Mouse (Mus musculus) embryonic facial prominence, embryonic 13.5 days (tissue): Measurements from ENCODE around the gene Gins2. TPM values are rescaled to one million over a fixed set of nuclear protein-coding genes. Genes with fewer than 3 reads are reported as not detected.
A peak's percentile ranks its signal among the peaks of the same experiment; 100 is the strongest.

ENCODE experiments used
- ATAC-seq: fragments of 200-750 bp; cut with Nextera tagmentation; 2 replicates; pipeline ENCODE4 v1.8.0; 2017; ENCODE audit warnings: low read depth; ENCODE audit not compliant: insufficient number of reproducible peaks, insufficient read depth, low FRiP score, low TSS enrichment
- H3K27ac ChIP-seq: fragments of 300-500 bp; sonication (generic); 2 replicates; pipeline ENCODE4 v1.5.1; 2015; ENCODE audit warnings: moderate library complexity, mild to moderate bottlenecking, inconsistent platforms
- H3K27me3 ChIP-seq: fragments of 300-500 bp; sonication (generic); 2 replicates; pipeline ENCODE4 v1.6.1; 2015; ENCODE audit warnings: mild to moderate bottlenecking, inconsistent platforms
- H3K36me3 ChIP-seq: fragments of 300-500 bp; sonication (generic); 2 replicates; pipeline ENCODE4 v1.6.1; 2015; ENCODE audit warnings: mild to moderate bottlenecking, inconsistent platforms
- H3K4me1 ChIP-seq: fragments of 300-500 bp; sonication (generic); 2 replicates; pipeline ENCODE4 v1.6.1; 2015; ENCODE audit warnings: inconsistent platforms
- H3K4me2 ChIP-seq: fragments of 300-500 bp; sonication (generic); 2 replicates; pipeline ENCODE4 v1.6.1; 2015; ENCODE audit warnings: moderate library complexity, mild to moderate bottlenecking, inconsistent platforms
- H3K4me3 ChIP-seq: fragments of 300-500 bp; sonication (generic); 2 replicates; pipeline ENCODE4 v1.5.1; 2015; ENCODE audit warnings: mild to moderate bottlenecking, inconsistent platforms
- H3K9ac ChIP-seq: fragments of 300-500 bp; sonication (generic); 2 replicates; pipeline ENCODE4 v1.6.1; 2015; ENCODE audit warnings: mild to moderate bottlenecking, inconsistent platforms
- H3K9me3 ChIP-seq: fragments of 300-500 bp; sonication (generic); 2 replicates; pipeline ENCODE4 v1.6.1; 2016; ENCODE audit warnings: inconsistent platforms
- WGBS: fragments of 180-500 bp; shearing (Covaris S2); methylation state at CpG from one replicate; pipeline ENCODE4 v1.1.7; 2015; ENCODE audit warnings: mixed read lengths; 5-methylcytosine and 5-hydroxymethylcytosine counted together
- polyA plus RNA-seq: library from polyadenylated mRNA; unstranded; fragments of >200 nt; fragmentation: Nextera tagmentation; extraction: Ambion mirVana; gene quantifications from 2 replicates; pipeline ENCODE4 v1.2.1, GENCODE M21; 2015

The Gins2 gene
- polyA plus RNA-seq, 1 experiment from 2014 or later, result 111 TPM

- Histone ChIP-seq H3K4me2 (peak overlapping the region; percentile 37), H3K4me1 (peaks cover 91% of the 10 kb centered on the region), H3K36me3 (peaks cover 35% of the 10 kb centered on the region), H3K4me3 (no peak overlapping the region), H3K27me3 (no peaks in the 10 kb centered on the region), H3K9me3 (no peaks in the 10 kb centered on the region), H3K27ac (peak overlapping the region; percentile 86), H3K9ac (peak overlapping the region; percentile 36; the same call in 1 of the 2 replicates)
- no peak; the same call in 1 of the 2 replicates for ATAC-seq
- WGBS, result 70% methylated on average over 18 of the region's 18 CpGs
These were observed 26.3 kb downstream of the Gins2 start for GRCm38 (mm10) chr8:120562680-120563347.

DNA sequence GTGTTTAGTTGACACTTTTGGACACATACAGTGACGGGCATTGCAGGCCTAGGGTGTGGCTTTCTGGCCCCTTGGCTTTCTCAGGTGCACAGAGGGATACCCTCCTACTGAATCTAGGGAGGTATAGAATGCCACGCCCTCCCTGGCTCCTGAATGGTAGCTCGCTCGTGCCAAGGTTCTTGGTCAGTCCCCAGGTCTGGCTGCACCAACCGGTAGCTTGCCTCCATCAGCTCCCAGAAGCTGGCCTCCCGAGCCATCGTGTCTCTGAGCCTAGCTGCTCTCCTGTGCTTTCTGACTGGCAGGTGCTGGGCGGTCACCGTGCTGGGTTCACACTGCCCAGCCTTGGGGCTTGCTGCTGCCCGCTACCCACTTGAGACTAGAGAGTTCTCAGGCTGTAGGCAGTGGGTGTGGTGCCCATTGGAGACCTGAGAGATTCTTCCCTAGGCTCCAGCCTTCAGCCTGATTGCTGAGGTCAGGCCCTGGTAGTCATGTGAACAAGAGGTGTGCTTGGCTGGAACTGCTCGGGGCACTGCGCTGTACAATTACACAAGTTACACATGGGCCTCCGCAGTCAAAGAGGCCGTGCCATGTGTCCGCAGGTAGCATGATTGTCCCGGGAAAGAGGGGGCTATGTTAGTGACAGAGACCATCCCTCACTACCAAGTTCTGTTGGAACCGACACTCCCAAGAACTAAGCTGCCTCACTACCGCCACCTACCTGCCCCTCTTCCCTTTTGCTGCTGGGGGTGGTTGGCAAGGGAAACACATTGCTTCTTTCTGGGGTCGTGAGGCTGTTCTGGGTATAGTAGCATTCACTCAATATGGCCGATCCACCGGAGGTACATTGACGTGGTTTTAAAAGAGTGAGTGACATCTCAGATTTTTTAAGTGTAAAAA is 27.3 kb downstream of the Gins2 start:
- Histone ChIP-seq H3K27ac (peak overlapping the region; percentile 86), H3K4me1 (peaks cover 99% of the 10 kb centered on the region), H3K36me3 (peaks cover 25% of the 10 kb centered on the region), H3K9ac (no peak overlapping the region), H3K27me3 (no peaks in the 10 kb centered on the region), H3K4me2 (no peak overlapping the region), H3K4me3 (no peak overlapping the region), H3K9me3 (no peaks in the 10 kb centered on the region)
- no peak for ATAC-seq
- 78% methylated on average over 22 of the region's 22 CpGs for WGBS

DNA sequence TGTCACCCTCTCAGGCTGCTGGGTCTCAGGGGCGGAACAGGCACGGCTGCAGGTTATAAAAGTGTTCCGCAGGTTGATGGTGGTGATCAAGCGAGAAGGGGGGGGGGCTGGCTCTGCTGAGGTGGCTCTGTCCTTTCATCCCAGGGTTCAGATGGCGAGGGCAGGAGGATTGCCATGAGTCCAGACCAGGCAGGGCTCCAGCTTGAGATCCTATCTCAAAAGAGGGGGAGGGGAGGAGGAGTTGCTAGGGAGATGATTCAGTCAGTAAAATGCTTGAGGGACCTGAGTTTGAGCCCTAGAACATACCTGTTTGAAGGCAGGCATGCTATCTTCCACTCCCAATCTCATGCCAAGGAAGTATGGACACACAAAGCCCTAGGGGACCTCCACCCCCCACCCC is 28.6 kb downstream of the Gins2 start:
- Histone ChIP-seq H3K27me3 (no peaks in the 10 kb centered on the region), H3K4me3 (no peak overlapping the region), H3K36me3 (0 out of 2 replicates have a peak, but pooled peaks cover 16% of the 10 kb centered on the region), H3K9me3 (no peaks in the 10 kb centered on the region), H3K27ac (no peak overlapping the region), H3K4me1 (peaks cover 99% of the 10 kb centered on the region), H3K4me2 (no peak overlapping the region), H3K9ac (no peak overlapping the region)
- no peak for ATAC-seq
- 77% methylated on average over 5 of the region's 5 CpGs for WGBS

- Histone ChIP-seq H3K4me2 (no peak overlapping the region), H3K36me3 (peaks cover 14% of the 10 kb centered on the region; the same call in 1 of the 2 replicates), H3K9ac (peak overlapping the region; percentile 32; the same call in 1 of the 2 replicates), H3K4me3 (no peak overlapping the region), H3K9me3 (no peaks in the 10 kb centered on the region), H3K27ac (0 out of 2 replicates have a peak overlapping the region, but pooled peaks have one; percentile 9), H3K27me3 (no peaks in the 10 kb centered on the region), H3K4me1 (peaks cover 99% of the 10 kb centered on the region)
- no peak for ATAC-seq
- 22% methylated on average over 11 of the region's 11 CpGs for WGBS
These were observed 29.4 kb downstream of the Gins2 start for GRCm38 (mm10) chr8:120559654-120560053.

DNA sequence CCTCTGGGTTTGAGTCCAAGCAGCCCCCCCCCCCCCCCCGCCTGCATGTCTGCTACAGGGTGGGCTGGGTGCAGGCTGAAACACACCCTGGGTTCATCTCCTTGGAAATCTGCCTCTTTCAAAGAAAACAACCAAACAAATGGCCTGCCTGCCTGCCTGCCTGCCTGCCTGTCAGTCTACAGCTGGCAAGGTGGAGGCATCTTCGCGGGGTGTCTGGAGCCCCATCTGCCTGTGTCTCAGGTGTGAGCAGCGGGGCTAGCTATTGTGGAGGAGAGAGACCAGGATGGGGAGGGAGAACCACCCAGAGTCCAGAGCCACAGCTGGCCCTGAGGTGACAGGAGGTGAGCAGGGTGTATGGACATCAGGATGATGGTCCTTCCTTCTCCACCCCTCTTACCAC is 30.9 kb downstream of the Gins2 start:
- no peak overlapping the region for H3K27ac ChIP-seq
- 70% methylated on average over 4 of the region's 4 CpGs for WGBS
- peaks cover 95% of the 10 kb centered on the region for H3K4me1 ChIP-seq
- no peak overlapping the region for H3K4me3 ChIP-seq
- H3K4me2 ChIP-seq, result no peak overlapping the region
- H3K9ac ChIP-seq, result no peak overlapping the region
- no peaks in the 10 kb centered on the region for H3K9me3 ChIP-seq
- no peaks in the 10 kb centered on the region for H3K27me3 ChIP-seq
- H3K36me3 ChIP-seq, result peaks cover 21% of the 10 kb centered on the region; the same call in 1 of the 2 replicates
- no peak for ATAC-seq

GRCm38 (mm10) chr8:120557170-120557965 is 31.7 kb downstream of the Gins2 start:
- Histone ChIP-seq H3K27me3 (no peaks in the 10 kb centered on the region), H3K4me1 (peaks cover 95% of the 10 kb centered on the region), H3K36me3 (peaks cover 18% of the 10 kb centered on the region; the same call in 1 of the 2 replicates), H3K9me3 (no peaks in the 10 kb centered on the region), H3K4me3 (no peak overlapping the region), H3K4me2 (peak overlapping the region; percentile 12; the same call in 1 of the 2 replicates), H3K27ac (peak overlapping the region; percentile 86), H3K9ac (no peak overlapping the region)
- ATAC-seq, result no peak
- WGBS, result 50% methylated on average over 15 of the region's 15 CpGs

DNA sequence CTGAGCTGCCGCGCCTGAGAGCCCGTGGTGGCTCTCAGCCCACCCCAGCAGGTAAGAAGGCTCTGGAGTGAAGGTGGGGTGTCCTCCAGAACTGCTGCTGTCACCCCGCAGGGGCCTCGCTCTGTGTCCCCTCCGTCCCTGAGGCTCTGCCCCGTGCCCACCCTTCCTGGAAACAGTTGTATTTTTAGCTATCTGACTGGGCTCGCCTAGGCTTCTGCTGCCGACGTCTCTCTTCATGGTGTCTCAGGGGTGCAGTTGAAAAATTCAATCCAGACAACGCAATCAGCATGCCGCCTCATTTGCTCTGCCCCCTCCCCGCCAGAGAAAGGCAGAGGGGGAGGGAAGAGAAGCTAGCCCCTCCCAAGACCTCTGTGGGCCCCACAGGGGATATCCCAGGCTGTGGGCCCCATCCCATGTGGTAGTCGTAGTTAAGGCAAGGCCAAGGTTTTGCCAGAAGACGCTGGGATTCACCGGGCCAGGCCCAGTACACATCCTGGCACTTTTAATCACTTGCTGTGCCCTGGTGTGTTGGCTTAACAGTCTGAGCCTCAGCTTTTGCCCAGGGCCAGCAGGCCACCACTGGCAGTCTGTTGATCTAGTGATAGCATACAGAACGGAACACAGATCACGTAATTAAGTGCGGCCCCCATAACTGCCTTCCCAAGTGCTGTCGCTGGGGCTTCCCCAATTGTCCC is 32.8 kb downstream of the Gins2 start:
- peak overlapping the region; percentile 41; the same call in 1 of the 2 replicates for H3K9ac ChIP-seq
- no peaks in the 10 kb centered on the region for H3K9me3 ChIP-seq
- ATAC-seq, result no peak
- peaks cover 95% of the 10 kb centered on the region for H3K4me1 ChIP-seq
- H3K27ac ChIP-seq, result peak overlapping the region; percentile 86
- WGBS, result 24% methylated on average over 20 of the region's 20 CpGs
- H3K4me3 ChIP-seq, result no peak overlapping the region
- H3K36me3 ChIP-seq, result peaks cover 17% of the 10 kb centered on the region; the same call in 1 of the 2 replicates
- H3K27me3 ChIP-seq, result no peaks in the 10 kb centered on the region
- H3K4me2 ChIP-seq, result peak overlapping the region; percentile 33

DNA sequence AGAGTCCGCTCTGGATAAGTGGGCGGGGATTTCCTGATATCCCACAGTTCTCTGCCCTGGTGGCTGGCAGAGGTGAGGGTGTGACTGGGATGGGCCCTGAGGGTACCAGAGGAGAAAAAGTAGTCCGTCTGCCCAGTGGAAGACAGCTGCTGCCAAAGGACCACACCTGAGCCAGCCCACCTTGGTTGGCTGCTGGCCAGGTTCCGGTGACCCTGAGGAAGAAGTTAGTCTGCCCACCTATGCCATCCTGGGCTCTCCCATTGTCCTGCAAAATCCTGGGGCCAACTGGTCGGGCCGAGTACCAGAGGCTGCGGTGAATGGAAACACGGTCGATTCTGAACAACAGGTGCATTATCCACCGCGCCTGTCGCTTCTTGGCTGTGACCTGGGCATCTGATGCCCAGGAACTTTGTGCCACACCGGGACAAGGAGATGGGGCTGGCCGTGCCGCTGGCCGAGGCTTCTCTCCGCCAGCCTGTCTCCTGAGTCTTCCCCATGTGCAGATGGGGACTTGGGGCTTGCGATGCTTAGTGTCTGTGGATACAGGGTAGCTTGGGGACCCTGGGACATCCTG is 34.6 kb downstream of the Gins2 start:
- peaks cover 95% of the 10 kb centered on the region for H3K4me1 ChIP-seq
- ATAC-seq, result no peak
- 91% methylated on average over 18 of the region's 18 CpGs for WGBS
- peaks cover 17% of the 10 kb centered on the region; the same call in 1 of the 2 replicates for H3K36me3 ChIP-seq
- H3K4me2 ChIP-seq, result no peak overlapping the region
- peak overlapping the region; percentile 22; the same call in 1 of the 2 replicates for H3K9ac ChIP-seq
- H3K27me3 ChIP-seq, result no peaks in the 10 kb centered on the region
- H3K4me3 ChIP-seq, result no peak overlapping the region
- H3K9me3 ChIP-seq, result no peaks in the 10 kb centered on the region
- no peak overlapping the region for H3K27ac ChIP-seq

GRCm38 (mm10) chr8:120553441-120554123 is 35.5 kb downstream of the Gins2 start:
- no peaks in the 10 kb centered on the region for H3K27me3 ChIP-seq
- no peak for ATAC-seq
- H3K4me3 ChIP-seq, result no peak overlapping the region
- no peak overlapping the region for H3K9ac ChIP-seq
- peaks cover 95% of the 10 kb centered on the region for H3K4me1 ChIP-seq
- no peaks in the 10 kb centered on the region for H3K9me3 ChIP-seq
- peaks cover 11% of the 10 kb centered on the region; the same call in 1 of the 2 replicates for H3K36me3 ChIP-seq
- no peak overlapping the region for H3K4me2 ChIP-seq
- WGBS, result 87% methylated on average over 24 of the region's 24 CpGs
- H3K27ac ChIP-seq, result no peak overlapping the region

- 78% methylated on average over 11 of the region's 11 CpGs for WGBS
- no peak overlapping the region for H3K4me3 ChIP-seq
- no peak overlapping the region for H3K4me2 ChIP-seq
- H3K27me3 ChIP-seq, result no peaks in the 10 kb centered on the region
- H3K9me3 ChIP-seq, result no peaks in the 10 kb centered on the region
- H3K36me3 ChIP-seq, result peaks cover 10% of the 10 kb centered on the region; the same call in 1 of the 2 replicates
- H3K27ac ChIP-seq, result no peak overlapping the region
- H3K4me1 ChIP-seq, result peaks cover 96% of the 10 kb centered on the region
- H3K9ac ChIP-seq, result no peak overlapping the region
- no peak for ATAC-seq
These were observed 36.6 kb downstream of the Gins2 start for GRCm38 (mm10) chr8:120552509-120552908.
